Mouse (Mus musculus) ES-E14 (cell line): Measurements from ENCODE around the gene Olfr726. TPM values are rescaled to one million over a fixed set of nuclear protein-coding genes. Genes with fewer than 3 reads are reported as not detected.

Experiments used
- DNase-seq: peaks from one replicate; pipeline ENCODE4 v3.0.0-alpha.2; 2013; ENCODE audit warnings: low read depth, low spot score
- H3K27ac ChIP-seq: 2 replicates; pipeline ENCODE4 v1.5.1; 2012; ENCODE audit warnings: low read depth, mild to moderate bottlenecking, low read length, moderate library complexity, mixed read lengths; ENCODE audit not compliant: poor library complexity, insufficient read depth, severe bottlenecking
- H3K36me3 ChIP-seq: 2 replicates; pipeline ENCODE4 v1.6.1; 2012; ENCODE audit warnings: mild to moderate bottlenecking, low read length, moderate library complexity, mixed read lengths; ENCODE audit not compliant: control insufficient read depth, poor library complexity, insufficient read depth, severe bottlenecking
- H3K4me1 ChIP-seq, 2 experiments: fragments of 150-350 bp in 1 of 2; sonication (generic) in 1 of 2; 2 replicates each; pipeline ENCODE4 v1.6.1; 2012; ENCODE audit warnings: low read length in 2 of 2, mild to moderate bottlenecking in 1 of 2, mixed read lengths in 1 of 2; ENCODE audit not compliant: control insufficient read depth in 2 of 2, insufficient read depth in 2 of 2, poor library complexity in 1 of 2
- H3K4me3 ChIP-seq, 2 experiments: fragments of 150-350 bp in 1 of 2; sonication (generic) in 1 of 2; 2 replicates each; pipeline ENCODE4 v1.5.1; 2012; ENCODE audit warnings: low read length in 2 of 2, low read depth in 1 of 2, mild to moderate bottlenecking in 1 of 2, mixed read lengths in 1 of 2; ENCODE audit not compliant: insufficient read depth in 1 of 2, poor library complexity in 1 of 2, severe bottlenecking in 1 of 2
- H3K9ac ChIP-seq: 2 replicates; pipeline ENCODE4 v1.6.1; 2012; ENCODE audit warnings: low read depth, mild to moderate bottlenecking, low read length, mixed read lengths; ENCODE audit not compliant: poor library complexity, insufficient read depth, severe bottlenecking
- H3K9me3 ChIP-seq: fragments of 150-350 bp; sonication (generic); 2 replicates; pipeline ENCODE4 v1.6.1; 2012; ENCODE audit warnings: low read depth, mild to moderate bottlenecking, low read length; ENCODE audit not compliant: control insufficient read depth, insufficient read depth
- CHD2 ChIP-seq: IDR thresholded peaks from 2 replicates; pipeline ENCODE4 v1.6.1; 2014; ENCODE audit warnings: mild to moderate bottlenecking, low read depth, low read length, inconsistent platforms
- HCFC1 ChIP-seq: IDR thresholded peaks from 2 replicates; pipeline ENCODE4 v1.6.1; 2012; ENCODE audit warnings: low read length, inconsistent platforms, borderline replicate concordance; ENCODE audit not compliant: insufficient read depth
- MAFK ChIP-seq: IDR thresholded peaks from 2 replicates; pipeline ENCODE4 v1.6.1; 2014; ENCODE audit warnings: mild to moderate bottlenecking, low read depth, low read length, inconsistent platforms; ENCODE audit not compliant: insufficient read depth
- ZC3H11A ChIP-seq: IDR thresholded peaks from 2 replicates; pipeline ENCODE4 v1.6.1; 2012; ENCODE audit warnings: low read depth, mild to moderate bottlenecking, inconsistent platforms, low read length, borderline replicate concordance
- ZNF384 ChIP-seq: IDR thresholded peaks from 2 replicates; pipeline ENCODE4 v1.6.1; 2012; ENCODE audit warnings: low read depth, low read length, inconsistent platforms
- in situ Hi-C, 2 experiments: fragments of 600-800 bp; cut with MboI; formaldehyde crosslinking; loops; one replicate each; pipeline ENCODE4 v1.15.1; 2025; ENCODE audit warnings: low sequenced_read_pairs in 2 of 2, inconsistent platforms in 1 of 2; ENCODE audit not compliant: unreplicated experiment in 2 of 2
- total RNA-seq: library from RNA; depleted of rRNA; stranded (reverse); fragments of 300-350 nt; gene quantifications from 2 replicates; pipeline ENCODE4 v1.2.3, GENCODE M21; 2012; rRNA removed

The Olfr726 gene
- not detected in 2 replicates for total RNA-seq

DNA sequence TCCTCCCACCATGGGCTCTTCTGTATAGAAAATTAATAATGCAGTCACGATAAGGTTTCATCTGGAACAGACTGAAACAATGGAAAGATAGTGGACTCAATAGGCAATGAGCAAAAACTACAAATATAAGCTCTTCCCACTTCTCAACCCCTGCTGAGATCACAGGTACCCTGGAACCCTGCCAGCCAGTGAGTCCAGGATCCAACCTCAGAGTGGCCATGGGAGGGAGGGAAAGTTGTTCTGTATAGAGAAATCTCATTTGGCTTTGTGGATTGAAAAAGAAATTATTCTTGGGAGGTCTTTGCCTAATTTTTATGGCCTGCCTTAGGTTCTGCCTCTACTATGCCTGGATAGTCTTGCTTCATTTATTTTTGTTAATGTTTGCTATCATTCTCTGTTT is at the start of gene Olfr726:
Gene Olfr726 (minus strand): TSS at position 101 of the 400 bp plus-strand sequence.
- Histone ChIP-seq H3K27ac (no peak within 1 kb of the TSS), H3K9me3 (no peaks in the 10 kb centered on the region), H3K36me3 (no peaks in the 10 kb centered on the region), H3K4me3 (no peak within 1 kb of the TSS), H3K4me1 (no peaks in the 10 kb centered on the region), H3K9ac (no peak within 1 kb of the TSS)
- DNase-seq = no peak
- TF ChIP-seq ZNF384 (no peak), ZC3H11A (no peak), HCFC1 (no peak), MAFK (no peak), CHD2 (no peak)
- in situ Hi-C loops = no loop called here

- H3K36me3 ChIP-seq = no peaks in the 10 kb centered on the region
- H3K27ac ChIP-seq = no peak within 1 kb of the TSS
- in situ Hi-C loops = no loop called here
- H3K9me3 ChIP-seq = no peaks in the 10 kb centered on the region
- DNase-seq = no peak
- no peaks in the 10 kb centered on the region for H3K4me1 ChIP-seq
- TF ChIP-seq HCFC1 = no peak
- TF ChIP-seq ZNF384 = no peak
- no peak for TF ChIP-seq CHD2
- TF ChIP-seq ZC3H11A = no peak
- TF ChIP-seq MAFK = no peak
- H3K9ac ChIP-seq = no peak within 1 kb of the TSS
- no peak within 1 kb of the TSS for H3K4me3 ChIP-seq
Measured at GRCm38 (mm10) chr14:50122886-50123285, 32.1 kb upstream of the Olfr726 start, which contains the start of gene Olfr727. TSS of gene Olfr727 (plus strand) at chr14:50123186.

GRCm38 (mm10) chr14:50062733-50063104 is 28.0 kb downstream of the Olfr726 start:
- Histone ChIP-seq H3K9me3 (no peaks in the 10 kb centered on the region), H3K4me3 (peak overlapping the region; percentile 80 to 82), H3K9ac (peak overlapping the region; percentile 92; the same call in 1 of the 2 replicates), H3K27ac (no peak overlapping the region), H3K36me3 (no peaks in the 10 kb centered on the region), H3K4me1 (no peaks in the 10 kb centered on the region)
- no peak for DNase-seq
- in situ Hi-C loops = no loop called here
- TF ChIP-seq CHD2 = no peak
- no peak for TF ChIP-seq ZNF384
- no peak for TF ChIP-seq ZC3H11A
- TF ChIP-seq HCFC1 = no peak
- TF ChIP-seq MAFK = no peak

DNA sequence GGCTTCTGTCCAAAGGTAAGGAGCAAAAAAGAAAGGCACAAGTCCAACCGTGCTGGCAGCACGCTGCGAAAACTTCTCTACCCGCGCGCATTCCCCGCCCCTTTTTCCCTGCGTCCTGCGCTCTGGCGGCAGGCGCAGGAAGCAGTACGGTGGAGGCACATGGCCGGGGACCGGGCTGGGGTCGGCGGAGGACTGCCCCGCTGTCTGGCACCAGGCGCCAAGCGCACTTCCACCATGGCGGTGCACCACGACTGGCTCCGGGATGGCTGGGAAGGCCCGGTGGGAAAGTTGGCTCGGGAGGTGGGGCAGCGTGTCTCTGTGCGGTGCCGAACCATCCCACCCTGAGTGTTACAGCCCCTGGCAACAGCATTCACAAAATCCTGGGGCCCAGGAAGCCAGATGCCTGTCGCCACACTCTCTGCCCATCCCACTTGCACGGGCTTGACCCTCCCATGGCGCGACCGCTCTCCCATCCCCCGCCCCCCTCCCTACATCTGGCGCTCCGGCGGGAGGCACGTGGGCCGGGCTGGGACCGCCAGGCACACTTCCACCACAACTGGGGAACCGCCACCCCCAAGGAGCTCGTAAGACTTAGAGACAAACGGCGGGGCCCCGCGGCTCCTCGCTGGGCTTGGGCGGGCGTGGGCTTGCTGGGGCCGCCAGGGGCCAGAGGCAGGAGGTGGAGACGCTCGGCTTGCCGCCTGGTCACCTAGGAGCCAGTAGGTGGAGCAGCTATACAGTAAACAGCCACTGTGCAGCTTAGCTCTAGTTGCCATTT is 28.6 kb downstream of the Olfr726 start:
- peak overlapping the region; percentile 83 for H3K27ac ChIP-seq
- H3K4me3 ChIP-seq = peak overlapping the region; percentile 80 to 82
- TF ChIP-seq CHD2 (no peak), ZC3H11A (peak; percentile 30; the same call in 1 of the 2 replicates), HCFC1 (no peak), MAFK (no peak)
- in situ Hi-C loops = no loop called here
- H3K9me3 ChIP-seq = no peaks in the 10 kb centered on the region
- peak; percentile 68 for DNase-seq
- no peaks in the 10 kb centered on the region for H3K36me3 ChIP-seq
- peak overlapping the region; percentile 92 for H3K9ac ChIP-seq
- no peaks in the 10 kb centered on the region for H3K4me1 ChIP-seq
